Mouse (Mus musculus): Measurements from ENCODE around the gene Jmjd1c.

GRCm38 (mm10) chr10:67253115-67253514, 157.2 kb downstream of the Jmjd1c start:
- TF ChIP-seq POLR2A (IDR thresholded peaks at IDR 0.05; ENCODE audit: low read depth, low read length) = no peak
- no peak for TF ChIP-seq CTCF (IDR thresholded peaks at IDR 0.05; ENCODE audit: extremely low read depth, insufficient read length, insufficient replicate concordance, low read depth, low read length)

Measured in small intestine, adult 2 months (tissue).